Mouse (Mus musculus) liver, embryonic 15.5 days (tissue): Measurements from ENCODE around the gene Tmprss15. TPM values are rescaled to one million over a fixed set of nuclear protein-coding genes. Genes with fewer than 3 reads are reported as not detected.

Experiments used
- ATAC-seq: fragments of 200-750 bp; cut with Nextera tagmentation; 2 replicates; pipeline ENCODE4 v1.8.0; 2017; ENCODE audit warnings: moderate number of reproducible peaks, mild to moderate bottlenecking, moderate library complexity; ENCODE audit not compliant: insufficient read depth
- H3K27ac ChIP-seq: fragments of 300-500 bp; sonication (generic); replicated peaks from 2 replicates; pipeline ENCODE4 v1.5.1; 2015; ENCODE audit warnings: mild to moderate bottlenecking, inconsistent platforms
- H3K27me3 ChIP-seq: fragments of 300-500 bp; sonication (generic); 2 replicates; pipeline ENCODE4 v1.6.1; 2015; ENCODE audit warnings: mild to moderate bottlenecking, inconsistent platforms
- H3K36me3 ChIP-seq: fragments of 300-500 bp; sonication (generic); replicated peaks from 2 replicates; pipeline ENCODE4 v1.6.1; 2015; ENCODE audit warnings: moderate library complexity, mild to moderate bottlenecking, inconsistent platforms
- H3K4me1 ChIP-seq: fragments of 300-500 bp; sonication (generic); replicated peaks from 2 replicates; pipeline ENCODE4 v1.6.1; 2015; ENCODE audit warnings: inconsistent platforms
- H3K4me2 ChIP-seq: fragments of 300-500 bp; sonication (generic); 2 replicates; pipeline ENCODE4 v1.6.1; 2015; ENCODE audit warnings: moderate library complexity, mild to moderate bottlenecking, inconsistent platforms
- H3K4me3 ChIP-seq: fragments of 300-500 bp; sonication (generic); replicated peaks from 2 replicates; pipeline ENCODE4 v1.5.1; 2015; ENCODE audit warnings: mild to moderate bottlenecking, inconsistent platforms
- H3K9ac ChIP-seq: fragments of 300-500 bp; sonication (generic); 2 replicates; pipeline ENCODE4 v1.6.1; 2015; ENCODE audit warnings: moderate library complexity, mild to moderate bottlenecking, inconsistent platforms
- H3K9me3 ChIP-seq: fragments of 300-500 bp; sonication (generic); replicated peaks from 2 replicates; pipeline ENCODE4 v1.6.1; 2016; ENCODE audit warnings: inconsistent platforms
- WGBS: fragments of 180-500 bp; shearing (Covaris S2); methylation state at CpG from one replicate; pipeline ENCODE4 v1.1.7; 2015; ENCODE audit warnings: mixed read lengths; ENCODE audit not compliant: insufficient replicate concordance; 5-methylcytosine and 5-hydroxymethylcytosine counted together
- polyA plus RNA-seq: library from polyadenylated mRNA; unstranded; fragments of >200 nt; fragmentation: Nextera tagmentation; extraction: Ambion mirVana; gene quantifications from 2 replicates; pipeline ENCODE4 v1.2.1, GENCODE M21; 2015

Tmprss15 gene
- polyA plus RNA-seq, 1 experiment from 2014 or later: not detected

DNA sequence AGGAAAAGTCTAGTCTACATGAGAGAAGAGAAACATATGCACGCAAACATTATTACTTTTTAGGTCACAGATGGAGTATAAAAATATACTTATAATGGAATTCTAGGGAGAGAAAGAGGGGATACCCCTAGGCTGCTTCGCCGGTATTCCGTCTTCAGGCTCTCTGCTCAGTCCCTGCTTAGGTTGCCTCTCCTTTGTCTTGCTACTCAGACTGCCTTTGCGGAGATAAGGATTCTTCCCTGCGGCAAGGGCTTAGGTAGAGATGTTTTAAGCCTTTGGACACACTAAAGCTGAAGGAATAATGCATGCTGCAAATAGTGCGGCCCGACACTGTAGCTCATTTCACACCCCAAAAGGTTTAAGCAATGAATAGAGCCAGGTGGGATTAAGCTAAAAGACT lies 114.5 kb downstream of the Tmprss15 start:
- WGBS: 71% methylated on average over 8 of the region's 8 CpGs

GRCm38 (mm10) chr16:78974099-78974498 lies 116.8 kb downstream of the Tmprss15 start:
- no peak overlapping the region for H3K9ac ChIP-seq

More for the DNA sequence above, 114.5 kb downstream of the Tmprss15 start:
- H3K9ac ChIP-seq: no peak overlapping the region
- ATAC-seq: no peak
- no peaks in the 10 kb centered on the region for H3K9me3 ChIP-seq
- no peaks in the 10 kb centered on the region for H3K4me1 ChIP-seq
- no peak overlapping the region for H3K4me2 ChIP-seq
- H3K27me3 ChIP-seq: no peaks in the 10 kb centered on the region
- no peak overlapping the region for H3K4me3 ChIP-seq
- H3K27ac ChIP-seq: no peak overlapping the region
- no peaks in the 10 kb centered on the region for H3K36me3 ChIP-seq

GRCm38 (mm10) chr16:78969091-78969731 lies 121.7 kb downstream of the Tmprss15 start:
- ATAC-seq: no peak
- H3K4me3 ChIP-seq: no peak overlapping the region
- no peak overlapping the region for H3K9ac ChIP-seq
- WGBS: 26% methylated on average over 13 of the region's 13 CpGs
- H3K27ac ChIP-seq: no peak overlapping the region
- no peaks in the 10 kb centered on the region for H3K9me3 ChIP-seq
- H3K36me3 ChIP-seq: no peaks in the 10 kb centered on the region
- H3K27me3 ChIP-seq: no peaks in the 10 kb centered on the region
- H3K4me1 ChIP-seq: no peaks in the 10 kb centered on the region
- no peak overlapping the region for H3K4me2 ChIP-seq

More at GRCm38 (mm10) chr16:78974099-78974498, 116.8 kb downstream of the Tmprss15 start:
- Histone ChIP-seq H3K4me2 (no peak overlapping the region), H3K9me3 (no peaks in the 10 kb centered on the region), H3K27me3 (no peaks in the 10 kb centered on the region), H3K4me3 (no peak overlapping the region), H3K36me3 (no peaks in the 10 kb centered on the region), H3K4me1 (no peaks in the 10 kb centered on the region), H3K27ac (no peak overlapping the region)
- WGBS: 67% methylated on average over 13 of the region's 13 CpGs
- no peak for ATAC-seq

DNA sequence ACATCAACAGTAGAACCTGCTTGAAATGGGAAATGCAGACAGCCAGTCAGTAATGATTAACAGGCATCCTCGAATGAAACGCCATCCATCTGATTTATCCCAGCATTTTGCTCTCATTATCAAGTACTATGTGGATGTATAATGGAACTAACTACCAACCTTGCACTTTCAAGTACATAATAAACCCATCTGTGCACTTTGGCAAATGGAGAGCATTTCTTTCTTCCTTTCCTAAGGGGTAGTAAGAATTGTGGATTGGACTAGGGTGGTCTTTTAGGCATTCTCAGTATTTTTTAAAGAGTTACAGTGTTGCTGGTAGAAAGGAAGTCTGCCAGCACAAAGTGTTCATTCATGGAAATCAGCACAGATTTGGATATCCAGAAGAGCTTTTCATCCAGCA lies 133.5 kb downstream of the Tmprss15 start:
- Histone ChIP-seq H3K4me2 (no peak overlapping the region), H3K27ac (no peak overlapping the region), H3K27me3 (no peaks in the 10 kb centered on the region), H3K36me3 (no peaks in the 10 kb centered on the region), H3K9ac (no peak overlapping the region), H3K4me1 (no peaks in the 10 kb centered on the region), H3K4me3 (no peak overlapping the region), H3K9me3 (no peaks in the 10 kb centered on the region)
- ATAC-seq: no peak
- 57% methylated on average over 2 of the region's 2 CpGs for WGBS

- 63% methylated on average over 4 of the region's 4 CpGs for WGBS
- ATAC-seq: no peak
- H3K27me3 ChIP-seq: no peaks in the 10 kb centered on the region
Observed at GRCm38 (mm10) chr16:78950359-78950758, 140.5 kb downstream of the Tmprss15 start.

DNA sequence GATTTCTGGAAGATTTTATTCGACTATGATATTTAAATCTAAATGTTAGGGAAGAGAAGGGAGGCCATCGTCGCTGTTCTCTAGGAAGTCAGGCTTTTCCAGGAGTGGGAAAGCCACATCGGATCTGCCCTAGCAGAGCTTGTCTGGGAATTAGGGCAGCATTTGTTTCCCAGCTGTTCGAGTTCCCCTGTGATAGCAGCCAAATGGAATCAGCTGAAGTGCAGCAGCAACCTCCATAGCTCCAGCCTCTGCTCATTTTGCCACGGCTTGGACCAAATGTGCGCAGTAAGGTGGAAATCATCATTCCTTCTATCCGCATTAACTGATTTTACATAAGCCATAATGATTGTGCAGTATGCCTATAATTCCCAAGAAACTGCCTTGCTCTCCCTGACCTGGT lies 153.1 kb downstream of the Tmprss15 start:
- 57% methylated on average over 8 of the region's 8 CpGs for WGBS
- H3K27me3 ChIP-seq: no peaks in the 10 kb centered on the region
- no peak overlapping the region for H3K4me3 ChIP-seq
- no peak overlapping the region for H3K27ac ChIP-seq
- no peaks in the 10 kb centered on the region for H3K9me3 ChIP-seq
- no peak overlapping the region for H3K4me2 ChIP-seq
- no peak for ATAC-seq
- no peak overlapping the region for H3K9ac ChIP-seq
- H3K36me3 ChIP-seq: no peaks in the 10 kb centered on the region
- H3K4me1 ChIP-seq: no peaks in the 10 kb centered on the region

More at GRCm38 (mm10) chr16:78950359-78950758, 140.5 kb downstream of the Tmprss15 start:
- H3K4me1 ChIP-seq: no peaks in the 10 kb centered on the region
- H3K4me2 ChIP-seq: no peak overlapping the region
- H3K9me3 ChIP-seq: no peaks in the 10 kb centered on the region
- no peak overlapping the region for H3K9ac ChIP-seq
- H3K36me3 ChIP-seq: no peaks in the 10 kb centered on the region
- H3K4me3 ChIP-seq: no peak overlapping the region
- no peak overlapping the region for H3K27ac ChIP-seq

- Histone ChIP-seq H3K9me3 (no peaks in the 10 kb centered on the region), H3K4me3 (no peak overlapping the region), H3K27me3 (peaks cover 7% of the 10 kb centered on the region; the same call in 1 of the 2 replicates), H3K27ac (no peak overlapping the region), H3K36me3 (no peaks in the 10 kb centered on the region), H3K9ac (no peak overlapping the region), H3K4me1 (no peaks in the 10 kb centered on the region), H3K4me2 (no peak overlapping the region)
- ATAC-seq: no peak
- 63% methylated on average over 2 of the region's 2 CpGs for WGBS
Observed at GRCm38 (mm10) chr16:78934298-78934697, 156.6 kb downstream of the Tmprss15 start.

DNA sequence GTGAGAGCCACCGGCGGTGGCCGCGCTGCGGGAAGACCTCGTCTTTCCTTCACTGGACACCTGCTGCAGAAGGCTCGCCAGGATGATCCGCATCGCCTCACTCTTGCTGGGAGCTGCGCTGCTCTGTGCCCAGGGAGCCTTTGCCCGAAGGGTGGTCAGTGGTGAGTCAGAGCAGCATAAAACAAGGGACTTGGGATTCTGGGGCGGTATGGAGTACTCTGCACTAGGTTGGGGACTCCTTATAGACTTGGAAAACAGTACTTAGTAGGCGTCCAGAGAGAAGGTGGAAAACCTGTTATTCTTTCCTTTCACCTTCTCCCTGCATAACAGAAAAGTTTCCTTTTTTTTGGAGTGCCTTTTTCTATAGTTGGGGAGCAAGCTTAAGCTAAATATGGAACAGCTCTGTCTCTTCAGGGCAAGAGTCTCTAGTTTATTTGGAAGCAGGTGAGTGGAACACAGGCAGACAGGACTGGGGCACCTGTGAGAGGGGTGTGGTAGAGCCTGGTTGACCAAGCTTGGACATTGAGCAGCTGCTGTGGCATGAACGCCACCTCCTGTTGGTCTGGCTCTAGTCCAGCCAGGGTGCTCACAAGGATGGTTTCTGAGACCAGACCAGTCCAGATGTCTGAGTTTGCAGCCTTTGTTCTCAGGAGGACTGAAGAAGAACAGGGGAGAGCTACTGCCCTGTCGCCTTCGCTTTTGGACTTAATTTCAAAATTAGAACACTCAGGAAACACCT lies 159.4 kb downstream of the Tmprss15 start:
- H3K4me2 ChIP-seq: peak overlapping the region; percentile 18; the same call in 1 of the 2 replicates
- no peaks in the 10 kb centered on the region for H3K9me3 ChIP-seq
- 11% methylated on average over 16 of the region's 16 CpGs for WGBS
- no peaks in the 10 kb centered on the region for H3K4me1 ChIP-seq
- H3K27me3 ChIP-seq: peaks cover 7% of the 10 kb centered on the region; the same call in 1 of the 2 replicates
- no peak overlapping the region for H3K9ac ChIP-seq
- no peak overlapping the region for H3K4me3 ChIP-seq
- H3K36me3 ChIP-seq: no peaks in the 10 kb centered on the region
- no peak overlapping the region for H3K27ac ChIP-seq
- no peak for ATAC-seq

- Histone ChIP-seq H3K4me3 (no peak within 1 kb of the TSS), H3K9ac (no peak within 1 kb of the TSS), H3K4me1 (no peaks in the 10 kb centered on the region), H3K36me3 (no peaks in the 10 kb centered on the region), H3K9me3 (no peaks in the 10 kb centered on the region), H3K27ac (no peak within 1 kb of the TSS), H3K4me2 (peak within 1 kb of the TSS; percentile 18; the same call in 1 of the 2 replicates), H3K27me3 (peaks cover 7% of the 10 kb centered on the region; the same call in 1 of the 2 replicates)
- no peak for ATAC-seq
- WGBS: 11% methylated on average over 19 of the region's 19 CpGs
Observed at GRCm38 (mm10) chr16:78930382-78931286, 160.3 kb downstream of the Tmprss15 start, which contains the start of gene Chodl. Chodl (plus strand) TSS chr16:78930948.

- no peaks in the 10 kb centered on the region for H3K27me3 ChIP-seq
- H3K27ac ChIP-seq: no peak overlapping the region
- no peaks in the 10 kb centered on the region for H3K4me1 ChIP-seq
- ATAC-seq: no peak
- no peaks in the 10 kb centered on the region for H3K9me3 ChIP-seq
- WGBS: 55% methylated on average over 5 of the region's 5 CpGs
- no peak overlapping the region for H3K4me2 ChIP-seq
- H3K9ac ChIP-seq: no peak overlapping the region
- no peaks in the 10 kb centered on the region for H3K36me3 ChIP-seq
- no peak overlapping the region for H3K4me3 ChIP-seq
Observed at GRCm38 (mm10) chr16:78922644-78923043, 168.3 kb downstream of the Tmprss15 start.
